Mouse (Mus musculus) heart, postnatal 0 days (tissue): Measurements from ENCODE around the gene Rrp8.

ENCODE experiments used
- CTCF ChIP-seq: IDR thresholded peaks from 2 replicates; pipeline ENCODE4 v1.5.1; 2016; ENCODE audit warnings: antibody characterized with exemption, control low read depth, low read depth
- EP300 ChIP-seq: IDR thresholded peaks from 2 replicates; pipeline ENCODE4 v1.6.1; 2016; ENCODE audit warnings: antibody characterized with exemption, low read depth

DNA sequence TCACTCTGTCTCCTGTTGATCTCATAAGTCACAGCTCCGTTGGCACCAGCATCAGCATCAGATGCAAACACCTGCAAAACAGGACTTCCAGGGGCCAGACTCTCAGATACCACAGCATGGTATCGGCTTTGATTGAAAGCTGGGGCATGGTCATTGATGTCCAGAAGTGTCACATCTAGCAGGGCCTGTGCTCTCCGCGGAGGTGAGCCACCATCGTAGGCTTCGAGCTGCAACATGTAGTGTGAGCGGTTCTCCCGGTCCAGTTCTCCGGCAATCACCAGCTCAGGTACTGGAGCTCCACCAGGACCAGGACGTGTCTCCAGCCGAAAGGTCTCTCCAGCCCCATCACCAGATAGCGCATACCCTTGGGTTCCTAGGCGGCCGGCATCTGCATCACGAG lies 35.1 kb upstream of the Rrp8 start:
- TF ChIP-seq CTCF: no peak
- TF ChIP-seq EP300: no peak
